Mouse (Mus musculus) urinary bladder, postnatal 25 days (tissue): ENCODE results near the gene Capn12.
"Not testable (repeated sequence)": the region's sequence is repeated elsewhere in the genome, so short reads cannot be mapped to it uniquely, and the experiment has no call there.

ENCODE experiments used
- DNase-seq: peaks from one replicate; pipeline ENCODE4 v3.0.0; 2022; ENCODE audit warnings: low spot score

The Capn12 gene

DNA sequence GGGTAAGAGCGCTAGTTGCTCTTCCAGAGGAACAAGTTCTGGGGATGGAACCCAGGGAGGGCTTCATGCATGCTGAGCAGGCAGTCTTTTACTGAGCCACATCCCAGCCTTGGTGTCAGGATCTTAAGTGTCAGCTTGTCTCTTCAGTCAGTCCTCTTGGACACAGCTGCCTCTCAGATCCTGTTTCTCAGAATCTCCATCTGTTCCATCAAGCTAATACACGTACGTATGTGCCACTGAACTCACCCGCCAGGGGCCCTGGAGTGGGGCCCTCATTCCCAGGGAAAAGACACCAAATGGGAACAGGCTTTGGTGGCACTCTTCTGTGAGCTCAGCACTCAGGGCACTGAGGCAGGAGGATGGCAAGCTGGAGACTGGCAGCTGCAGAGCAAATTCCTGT is 3.4 kb upstream of the Capn12 start:
- no peak for DNase-seq

DNA sequence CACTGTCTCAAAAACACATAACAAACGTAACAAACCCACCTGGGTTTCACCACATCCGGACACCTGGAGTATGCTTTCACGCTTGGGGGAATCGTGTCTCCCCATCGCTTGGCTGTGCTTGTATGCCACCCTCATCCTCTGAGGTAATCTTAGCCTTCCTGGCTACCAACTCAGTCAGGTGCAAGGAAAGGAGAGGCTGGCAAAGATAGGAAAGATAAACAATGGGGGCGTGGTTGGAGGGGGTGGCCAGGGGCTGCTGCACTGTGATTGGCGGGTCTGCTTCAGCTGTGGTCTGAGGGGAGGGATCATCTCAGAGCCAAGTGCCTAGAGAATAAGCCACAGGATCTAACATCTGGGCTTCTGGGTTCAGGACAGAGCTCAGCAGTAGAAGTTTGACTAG is 1.6 kb upstream of the Capn12 start:
- DNase-seq = no peak

DNA sequence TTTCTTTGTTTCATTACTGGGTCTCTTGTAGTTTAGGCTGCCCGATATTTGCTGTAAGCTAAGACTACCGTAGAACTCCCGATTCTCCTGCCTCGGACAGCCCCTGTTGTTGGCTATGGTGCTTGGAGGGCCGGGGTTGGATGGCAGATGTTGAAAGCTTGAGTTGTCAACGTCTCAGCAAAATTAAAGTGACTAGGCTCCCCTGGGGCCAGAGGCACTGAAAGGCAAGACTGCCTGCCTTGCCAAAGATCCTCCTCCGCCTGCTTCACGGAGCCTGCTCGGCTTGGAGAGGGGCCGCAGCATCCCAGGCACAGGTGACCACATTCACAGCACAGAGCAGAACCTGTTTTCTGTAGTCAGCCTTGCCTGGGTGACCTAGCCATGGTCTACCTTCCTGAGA is 668 bp upstream of the Capn12 start:
- no peak for DNase-seq

GRCm38 (mm10) chr7:28883039-28883438 is 1.8 kb downstream of the Capn12 start:
- no peak for DNase-seq

- DNase-seq = not testable (repeated sequence)
These were observed 2.5 kb downstream of the Capn12 start for GRCm38 (mm10) chr7:28883704-28884103.

- no peak for DNase-seq
These were observed 5.3 kb downstream of the Capn12 start for GRCm38 (mm10) chr7:28886486-28886885.

DNA sequence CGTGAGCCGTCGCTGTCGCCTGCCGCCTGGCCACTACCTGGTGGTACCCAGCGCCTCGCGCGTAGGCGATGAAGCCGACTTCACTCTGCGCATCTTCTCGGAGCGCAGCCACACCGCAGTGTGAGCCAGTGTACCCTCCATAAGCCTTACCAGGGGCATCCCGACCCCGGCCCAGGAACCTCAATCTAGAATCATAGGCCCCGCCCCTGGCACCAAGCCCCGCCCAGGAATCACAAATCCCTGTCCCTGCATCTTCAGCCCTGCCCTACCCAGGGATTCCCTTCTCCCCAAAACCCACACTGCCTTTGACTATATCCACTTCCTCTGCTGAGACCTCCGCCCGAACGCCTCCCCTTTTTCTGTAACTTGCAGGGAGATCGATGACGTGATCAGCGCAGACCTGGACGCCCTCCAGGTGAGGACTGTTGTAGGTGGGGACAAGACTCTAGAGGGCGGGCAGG is 7.5 kb downstream of the Capn12 start:
- DNase-seq = no peak

GRCm38 (mm10) chr7:28892601-28893000 is 11.4 kb downstream of the Capn12 start:
- no peak for DNase-seq

DNA sequence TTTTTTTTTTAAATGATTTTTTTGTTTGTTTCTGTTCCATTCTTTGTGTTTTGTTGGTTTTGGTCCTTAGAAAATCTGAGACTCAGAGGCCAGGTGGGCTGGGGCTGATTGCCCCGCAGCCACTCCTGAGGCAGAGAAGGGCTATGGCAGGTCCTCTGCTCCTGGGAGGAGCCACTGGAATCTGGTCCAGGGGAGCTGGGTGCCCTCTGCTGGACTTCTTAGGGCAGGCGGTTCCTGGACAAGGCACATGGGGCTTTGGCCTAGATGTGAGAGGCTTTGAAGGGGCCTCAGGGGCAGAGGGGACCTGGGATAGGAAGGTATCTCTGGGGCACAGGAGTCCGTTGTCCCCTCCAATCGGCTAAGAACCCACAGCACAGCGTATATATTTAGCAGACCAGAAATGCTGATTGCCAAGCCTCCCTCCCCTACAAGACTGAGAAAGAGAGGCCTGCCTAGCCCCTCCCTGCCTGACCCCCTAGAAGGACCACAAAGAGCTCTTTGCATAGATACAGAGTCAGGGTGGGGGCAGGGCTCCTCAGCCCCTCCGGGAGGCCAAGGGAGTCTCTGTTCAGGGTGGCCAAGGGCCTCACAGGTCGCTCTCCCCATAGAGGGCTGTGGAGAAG is 12.5 kb downstream of the Capn12 start:
- no peak for DNase-seq

- no peak for DNase-seq
These were observed 13.7 kb downstream of the Capn12 start for GRCm38 (mm10) chr7:28894942-28895341.

GRCm38 (mm10) chr7:28897661-28898060 is 16.4 kb downstream of the Capn12 start:
- no peak for DNase-seq

GRCm38 (mm10) chr7:28899972-28900371 is 18.8 kb downstream of the Capn12 start:
- DNase-seq = no peak

- no peak for DNase-seq
These were observed 20.3 kb downstream of the Capn12 start for GRCm38 (mm10) chr7:28901311-28902125.

DNA sequence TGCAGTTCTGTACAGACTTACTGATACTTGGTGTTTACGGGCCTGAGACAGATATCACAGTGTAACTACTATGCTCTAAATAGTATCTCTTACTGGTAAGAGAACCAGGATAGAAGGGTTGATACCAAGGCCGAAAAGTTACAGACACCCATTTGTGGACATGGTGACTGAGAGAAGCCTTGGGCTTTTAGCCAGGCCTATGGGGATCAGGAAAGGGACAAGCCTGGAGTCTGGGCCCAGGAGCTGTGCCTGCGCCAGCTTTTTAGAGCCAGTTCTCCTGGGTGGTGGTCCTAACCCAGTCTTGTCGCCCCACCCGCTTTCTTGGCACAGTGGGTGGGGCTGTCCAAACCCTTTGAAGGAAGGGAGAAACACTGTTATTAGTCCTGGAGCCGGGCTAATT is 21.0 kb downstream of the Capn12 start:
- no peak for DNase-seq

DNA sequence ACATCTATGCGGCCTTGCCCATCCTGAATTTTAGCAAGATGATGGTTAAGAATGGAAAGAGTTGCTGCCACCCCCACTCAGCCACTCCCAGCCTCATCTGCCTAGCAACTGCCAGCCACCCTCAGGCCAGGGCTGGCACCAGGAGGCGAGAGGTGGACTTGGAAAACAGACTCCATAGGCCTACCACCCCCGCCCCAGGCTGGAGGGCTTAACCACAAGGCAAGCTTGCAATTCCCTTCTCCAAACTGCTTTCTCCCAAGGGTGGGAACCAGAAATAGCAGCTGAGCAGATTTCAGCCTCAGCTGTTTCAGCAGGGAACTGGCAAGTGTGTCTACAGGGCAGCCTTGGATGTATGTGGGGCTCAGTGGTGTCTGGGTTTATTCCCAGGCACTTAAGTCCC is 21.6 kb downstream of the Capn12 start:
- no peak for DNase-seq

- no peak for DNase-seq
These were observed 22.6 kb downstream of the Capn12 start for GRCm38 (mm10) chr7:28903778-28904177.

- no peak for DNase-seq
These were observed 26.0 kb downstream of the Capn12 start for GRCm38 (mm10) chr7:28907195-28907594.

DNA sequence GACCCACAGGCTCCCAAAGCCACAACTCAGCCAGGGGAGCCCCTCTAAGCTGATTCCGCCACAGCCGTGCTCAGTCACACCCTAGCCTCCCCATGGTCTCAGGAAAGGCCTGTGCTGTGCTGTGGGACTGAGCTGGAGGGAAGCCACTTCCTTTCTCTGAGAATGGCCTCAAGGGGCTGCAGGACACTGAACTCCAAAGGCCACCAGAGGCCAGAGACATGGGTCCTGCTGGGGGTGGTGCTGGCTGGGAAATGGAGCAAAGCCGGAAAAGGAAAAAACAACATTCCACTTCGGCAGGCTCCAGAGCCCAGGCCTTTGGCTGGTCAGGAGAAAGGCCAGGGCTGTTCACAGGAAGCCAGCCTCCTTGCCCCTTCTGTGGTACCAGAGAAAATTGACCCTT is 30.4 kb downstream of the Capn12 start:
- DNase-seq = no peak

DNA sequence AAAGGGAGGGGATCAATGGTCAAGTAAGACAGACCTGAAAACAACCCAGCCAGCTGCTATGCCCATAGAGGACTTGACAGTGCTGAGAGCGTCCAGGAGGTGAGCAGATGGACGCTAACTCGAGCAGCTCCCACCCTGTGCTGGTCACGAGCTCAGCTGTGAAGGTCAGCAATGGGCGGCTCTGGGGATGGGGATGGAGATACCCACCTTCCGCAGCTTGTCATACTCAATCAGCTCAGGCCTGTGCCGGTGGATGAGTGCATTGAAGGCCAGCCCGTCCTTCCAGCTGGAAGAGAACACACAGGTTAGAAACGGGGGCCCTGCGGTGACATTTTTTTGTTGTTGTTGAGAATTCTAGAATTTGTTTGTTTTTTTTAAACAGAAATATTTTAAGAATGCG is 31.9 kb downstream of the Capn12 start:
- no peak for DNase-seq

- DNase-seq = no peak
These were observed 35.3 kb downstream of the Capn12 start for GRCm38 (mm10) chr7:28916491-28916890.

- no peak for DNase-seq
These were observed 36.5 kb downstream of the Capn12 start for GRCm38 (mm10) chr7:28917503-28918426.

- DNase-seq = no peak
These were observed 37.3 kb downstream of the Capn12 start for GRCm38 (mm10) chr7:28918540-28918939.

GRCm38 (mm10) chr7:28919815-28920214 is 38.6 kb downstream of the Capn12 start:
- DNase-seq = peak; percentile 91
